Mouse (Mus musculus) layer of hippocampus, postnatal 14 days (tissue): Measurements from ENCODE around the gene Tbc1d16. TPM values are rescaled to one million over a fixed set of nuclear protein-coding genes. Genes with fewer than 3 reads are reported as not detected.
"Not testable (repeated sequence)": the region's sequence is repeated elsewhere in the genome, so short reads cannot be mapped to it uniquely, and the experiment has no call there.

Experiments used
- DNase-seq, 2 experiments: peaks; one replicate each; pipeline ENCODE4 v3.0.0; 2021 to 2022; ENCODE audit warnings: low spot score in 2 of 2, mixed read lengths in 1 of 2
- microRNA-seq, 2 experiments: library from miRNA; unstranded; fragments of <30 nt; microRNA quantifications; one replicate each; pipeline ENCODE4 v1.2.0; 2021
- total RNA-seq, 2 experiments: library from RNA; stranded (reverse); gene quantifications; 2 replicates each; pipeline ENCODE4 v1.2.3; 2021

The Tbc1d16 gene
- total RNA-seq, 2 experiments from 2014 or later: 79.7 to 81.0 TPM

DNA sequence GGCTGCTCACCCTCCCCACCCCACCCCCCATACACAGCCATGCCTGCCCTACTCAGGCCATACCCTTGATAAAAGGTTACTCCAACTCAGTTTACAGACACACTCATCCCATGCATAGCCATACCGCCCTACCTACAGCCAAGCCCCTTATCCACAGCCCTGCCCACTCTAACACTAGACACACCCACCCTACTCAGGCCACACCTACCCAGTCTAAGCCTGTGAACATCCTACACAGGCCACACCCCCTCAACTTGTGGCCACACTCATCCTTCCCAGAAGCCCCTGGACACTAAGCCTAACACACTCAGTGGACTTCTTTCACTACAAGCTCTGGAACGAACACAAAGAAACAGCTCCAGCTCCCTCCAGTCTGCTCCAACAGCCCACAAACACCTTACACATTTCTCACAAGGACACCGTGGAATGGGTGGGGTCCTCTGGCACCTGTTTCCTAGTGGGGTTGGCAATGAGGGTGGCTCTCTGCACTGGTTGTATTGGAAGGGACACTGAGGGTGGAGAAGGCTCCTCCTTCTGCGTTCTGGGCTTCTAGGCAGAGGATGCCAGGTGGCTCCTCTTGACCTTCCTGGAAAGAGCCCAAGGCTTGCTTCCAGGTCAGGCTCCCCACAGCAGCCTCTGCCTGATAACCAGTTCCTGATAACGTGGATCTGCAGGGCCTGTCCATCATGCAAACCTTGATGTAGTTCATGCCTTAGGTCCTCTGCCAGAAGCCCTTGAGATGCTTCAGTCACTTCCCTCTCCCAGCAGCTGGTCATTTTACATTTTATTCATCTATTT is 104.6 kb downstream of the Tbc1d16 start:
- no peak for DNase-seq

- DNase-seq: no peak
These were observed 105.9 kb downstream of the Tbc1d16 start for GRCm38 (mm10) chr11:119122396-119122795.

DNA sequence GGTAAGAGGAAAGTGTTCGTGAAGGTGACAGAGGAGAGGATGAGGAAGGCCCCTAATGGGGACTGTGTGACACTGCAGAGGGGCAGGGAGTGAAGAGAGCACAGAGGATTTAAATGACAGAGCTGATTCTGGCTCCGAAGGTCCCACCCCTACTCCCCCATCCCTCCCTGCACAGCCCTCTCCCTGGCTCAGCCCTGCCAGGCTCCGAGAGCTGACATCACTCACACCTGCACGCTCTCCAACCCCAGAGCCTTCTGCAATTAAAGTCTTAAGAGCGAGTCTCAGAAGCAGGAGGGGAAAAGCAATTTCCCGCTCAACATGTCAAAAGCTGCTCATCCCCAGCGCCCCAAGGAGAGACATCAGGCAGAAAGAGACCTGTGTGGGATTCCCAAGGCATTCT is 109.4 kb downstream of the Tbc1d16 start:
- DNase-seq: no peak

DNA sequence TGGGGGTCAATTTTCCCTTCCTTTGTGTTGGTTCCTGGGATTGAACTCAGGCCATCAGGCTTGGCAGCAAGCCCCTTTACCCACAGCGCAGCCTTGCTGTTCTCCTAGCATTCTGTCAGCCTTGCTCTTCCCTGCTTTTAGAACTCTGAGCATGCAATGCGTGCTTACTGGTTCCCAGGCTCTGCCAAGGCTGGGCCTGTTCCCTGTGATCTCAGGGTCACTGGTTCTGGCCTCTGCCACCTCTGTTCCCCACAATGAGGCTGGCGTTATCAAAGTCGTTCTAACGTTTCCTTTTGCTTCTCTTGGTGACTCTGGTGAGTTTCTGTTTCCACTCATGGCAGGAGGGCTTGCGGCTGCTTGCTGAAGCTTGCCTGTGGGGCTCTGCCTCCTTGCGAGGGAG is 110.4 kb downstream of the Tbc1d16 start:
- no peak for DNase-seq

GRCm38 (mm10) chr11:119116992-119117391 is 111.3 kb downstream of the Tbc1d16 start:
- no peak for DNase-seq

GRCm38 (mm10) chr11:119112721-119113120 is 115.6 kb downstream of the Tbc1d16 start:
- no peak for DNase-seq

GRCm38 (mm10) chr11:119111345-119111744 is 117.0 kb downstream of the Tbc1d16 start:
- DNase-seq: no peak

- DNase-seq: no peak
These were observed 118.8 kb downstream of the Tbc1d16 start for GRCm38 (mm10) chr11:119109415-119110071.

- DNase-seq: no peak
These were observed 119.6 kb downstream of the Tbc1d16 start for GRCm38 (mm10) chr11:119108573-119109263.

DNA sequence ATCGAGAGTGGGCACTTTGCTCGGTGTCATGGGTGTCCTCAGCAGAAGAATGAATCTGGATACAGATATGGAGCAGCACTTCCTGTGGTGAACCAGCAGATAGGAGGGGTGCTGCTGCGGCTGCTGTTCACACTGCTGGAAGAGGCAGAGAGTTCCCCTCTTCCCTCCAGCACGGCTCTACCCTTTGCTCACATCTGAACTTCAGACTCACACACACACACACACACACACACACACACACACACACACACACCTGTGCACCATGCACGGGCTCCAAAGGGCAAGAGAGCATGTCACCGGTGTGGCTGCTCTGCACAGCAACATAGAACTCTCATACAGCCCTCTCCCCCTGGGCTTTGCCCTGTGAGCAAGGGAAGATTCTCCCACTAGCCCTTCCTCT is 122.0 kb downstream of the Tbc1d16 start:
- DNase-seq: no peak

GRCm38 (mm10) chr11:119105748-119106147 is 122.6 kb downstream of the Tbc1d16 start:
- DNase-seq: no peak

DNA sequence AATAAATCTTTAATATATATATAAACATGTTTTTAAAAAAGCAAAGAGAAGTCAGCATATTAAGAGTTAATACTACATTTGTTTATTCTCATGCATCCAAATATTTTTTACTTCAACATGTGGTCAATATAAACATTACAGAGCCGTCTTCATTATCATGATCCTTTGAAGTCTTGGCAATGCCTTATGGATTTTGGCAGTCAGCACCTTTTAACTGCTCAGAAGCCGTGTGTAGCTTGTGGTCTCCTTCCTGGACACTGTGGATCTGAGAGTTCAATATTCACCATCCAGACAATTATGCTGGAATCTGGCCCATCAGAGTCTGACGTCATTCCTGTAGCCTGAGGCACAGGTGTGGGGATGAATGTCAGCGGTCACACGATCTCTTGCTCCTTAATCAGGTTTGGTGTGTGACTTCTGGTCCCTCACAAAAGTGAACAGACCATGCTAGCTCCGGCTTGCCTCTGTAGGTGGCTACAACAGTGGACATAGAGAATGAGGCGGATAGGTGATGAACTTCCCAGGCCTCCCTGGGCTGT is 123.2 kb downstream of the Tbc1d16 start:
- no peak for DNase-seq

- no peak for DNase-seq
These were observed 124.3 kb downstream of the Tbc1d16 start for GRCm38 (mm10) chr11:119103991-119104390.

DNA sequence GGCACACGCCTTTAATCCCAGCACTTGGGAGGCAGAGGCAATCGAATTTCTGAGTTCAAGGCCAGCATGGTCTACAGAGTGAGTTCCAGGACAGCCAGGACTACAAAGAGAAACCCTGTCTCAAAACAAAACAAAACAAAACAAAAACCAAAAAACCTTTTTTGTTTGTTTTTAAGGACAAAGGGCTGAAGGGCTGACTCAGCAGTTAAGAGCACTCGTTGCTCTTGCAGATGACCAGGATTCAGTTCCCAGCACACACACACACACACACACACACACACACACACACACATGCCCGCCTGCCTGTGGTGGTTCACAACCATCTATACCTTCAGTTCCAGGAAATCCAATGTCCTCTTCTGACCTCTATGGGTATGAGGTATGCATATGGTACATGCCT is 127.9 kb downstream of the Tbc1d16 start:
- not testable (repeated sequence) for DNase-seq

GRCm38 (mm10) chr11:119098202-119098601 is 130.1 kb downstream of the Tbc1d16 start:
- DNase-seq: no peak

GRCm38 (mm10) chr11:119095441-119095840 is 132.9 kb downstream of the Tbc1d16 start:
- DNase-seq: no peak

- DNase-seq: no peak
These were observed 135.0 kb downstream of the Tbc1d16 start for GRCm38 (mm10) chr11:119093322-119093721.

Small RNA genes lying within 50 kb of the gene (microRNA-seq; reads per million reads assigned to microRNA genes)
- 12.7 to 13.3 reads per million in 2 experiments for gene Mir6934

Other genes starting within 250 kb of the Tbc1d16 start
- not detected for gene Enpp7, start 240.3 kb downstream of the Tbc1d16 start, total RNA-seq
- gene Cbx2, start 205.5 kb downstream of the Tbc1d16 start, total RNA-seq: 1 to 10 TPM; 3.6 to 4.2 TPM
- gene Cbx8, start 187.5 kb downstream of the Tbc1d16 start, total RNA-seq: 10 to 100 TPM; 15.0 to 15.2 TPM
- 10 to 100 TPM; 59.1 to 59.4 TPM for gene Cbx4, start 142.3 kb downstream of the Tbc1d16 start, total RNA-seq
- gene Ccdc40, start 73 bp upstream of the Tbc1d16 start, total RNA-seq: 1 to 10 TPM; 3.3 to 5.1 TPM
- gene Gaa, start 39.4 kb upstream of the Tbc1d16 start, total RNA-seq: 100 to 1,000 TPM; 178 to 184 TPM
- gene Eif4a3, start 71.6 kb upstream of the Tbc1d16 start, total RNA-seq: 10 to 100 TPM; 90.1 to 91.0 TPM
- gene Card14, start 79.3 kb upstream of the Tbc1d16 start, total RNA-seq: under 1 TPM; 0.25 to 0.45 TPM
- 1 to 10 TPM; 4.3 to 4.8 TPM for gene Sgsh, start 127.0 kb upstream of the Tbc1d16 start, total RNA-seq
- 1 to 10 TPM; 4.3 to 6.0 TPM for gene Slc26a11, start 127.1 kb upstream of the Tbc1d16 start, total RNA-seq
- gene Rnf213, start 164.6 kb upstream of the Tbc1d16 start, total RNA-seq: 1 to 10 TPM; 3.4 to 3.5 TPM